Mouse (Mus musculus): ENCODE results near the gene Olfr403. TPM values are rescaled to one million over a fixed set of nuclear protein-coding genes. Genes with fewer than 3 reads are reported as not detected.
"Not testable (repeated sequence)": the region's sequence is repeated elsewhere in the genome, so short reads cannot be mapped to it uniquely, and the experiment has no call there.

The Olfr403 gene
- polyA plus RNA-seq (2015; fragmentation: Nextera tagmentation; extraction: Ambion mirVana), result not detected in 2 replicates

DNA sequence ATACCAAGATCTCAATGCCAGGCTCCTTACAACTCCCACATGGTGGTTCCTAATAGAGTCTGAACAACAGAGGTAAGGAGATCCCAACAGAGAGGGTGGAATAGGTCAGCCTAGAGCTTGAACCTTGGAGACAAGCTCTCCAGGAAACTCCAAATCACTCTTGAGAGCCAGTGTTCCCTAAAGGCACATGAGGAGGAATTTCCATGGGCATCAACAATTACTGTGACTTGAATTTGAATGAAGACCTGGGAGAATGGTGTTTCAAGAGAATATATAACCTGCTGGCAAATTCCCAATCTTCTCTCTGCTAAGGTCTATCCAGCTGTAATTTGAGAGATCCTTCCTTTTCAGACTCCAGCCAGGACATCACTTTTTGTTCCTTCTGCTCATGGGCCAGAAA, at the start of gene Olfr403:
Gene Olfr403, plus strand, starts transcription at position 301 of the 400 bp plus-strand sequence.
- no peak for DNase-seq (ENCODE audit: low spot score)

DNA sequence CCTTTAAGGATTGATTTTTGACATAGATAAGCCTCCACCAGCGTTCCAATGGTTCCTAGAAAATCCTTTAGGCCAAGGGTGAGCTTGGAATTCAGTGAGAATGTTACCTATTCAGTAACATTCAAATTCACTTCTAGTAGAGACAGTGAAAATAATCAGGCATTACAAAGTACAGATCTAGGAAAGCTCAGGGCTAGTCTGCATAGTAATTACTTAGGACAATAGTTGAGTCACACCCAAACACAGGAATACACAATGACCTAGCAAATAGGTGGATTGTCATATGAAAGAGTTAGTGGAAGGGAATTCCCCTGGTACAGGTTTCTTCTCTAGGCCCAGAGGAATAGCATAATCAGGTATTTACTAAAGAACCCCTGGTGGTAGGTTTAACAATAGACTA, 46.0 kb upstream of the Olfr403 start:
- not testable (repeated sequence) for DNase-seq (ENCODE audit: low spot score)

DNA sequence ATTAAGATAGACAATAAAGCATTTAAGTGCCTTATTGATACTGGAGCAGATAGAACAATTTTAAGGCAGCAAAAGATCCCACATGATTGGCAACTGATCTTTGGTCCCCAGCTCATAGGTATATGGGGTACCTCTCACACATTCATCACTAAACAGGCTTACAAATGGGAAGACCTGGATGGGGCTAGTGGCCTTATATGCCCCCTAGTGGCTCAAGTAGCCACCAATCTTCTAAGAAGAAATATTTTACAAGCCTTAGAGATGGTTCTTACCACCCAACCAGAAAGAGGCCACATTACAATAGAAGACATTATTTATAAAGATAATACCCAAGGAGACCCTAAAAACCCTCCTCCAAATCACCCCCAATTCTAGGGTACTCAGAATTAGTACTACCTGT, 40.2 kb upstream of the Olfr403 start:
- no peak for DNase-seq (ENCODE audit: low spot score)

DNA sequence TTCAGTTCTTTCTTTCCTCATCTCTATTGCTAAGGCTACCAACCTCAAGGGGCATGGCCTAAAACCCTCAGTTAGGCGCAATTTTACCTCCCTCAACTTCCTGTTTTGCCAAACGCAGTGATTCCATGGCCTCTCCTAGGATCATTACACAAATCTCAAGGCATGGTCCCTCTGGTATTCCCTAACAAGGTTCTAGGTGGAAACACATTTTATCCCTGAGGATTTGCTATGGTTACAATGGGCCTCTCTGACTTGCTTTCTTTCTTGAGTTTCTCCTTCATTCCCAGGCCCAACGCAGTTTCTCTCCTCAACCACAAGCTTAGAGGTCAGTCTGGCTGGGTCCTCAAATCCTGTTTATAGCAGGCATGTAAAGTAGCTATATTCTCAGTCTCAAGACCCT, 32.8 kb upstream of the Olfr403 start, which contains the start of gene Olfr402:
Gene Olfr402, plus strand, starts transcription at position 301 of the 400 bp plus-strand sequence.
- no peak for DNase-seq (ENCODE audit: low spot score)

DNA sequence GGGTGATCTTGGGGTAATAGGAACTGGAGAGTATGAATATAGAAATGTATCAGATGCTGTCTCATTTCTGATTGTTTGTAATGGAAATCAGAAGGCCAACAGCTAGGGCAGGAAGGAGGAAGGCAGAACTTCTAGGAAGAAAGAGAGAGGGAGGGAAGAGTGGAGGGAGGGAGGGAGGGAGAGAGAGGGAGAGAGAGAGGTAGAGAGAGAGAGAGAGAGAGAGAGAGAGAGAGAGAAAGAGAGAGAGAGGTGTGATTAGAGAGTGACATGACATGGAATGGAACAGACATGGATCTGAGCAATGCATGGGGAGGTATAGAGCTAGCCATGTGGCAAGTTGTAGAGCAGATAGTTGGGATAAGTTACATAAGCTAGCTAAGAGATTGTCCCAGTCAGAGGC, 17.3 kb upstream of the Olfr403 start:
- no peak for DNase-seq (ENCODE audit: low spot score)

DNA sequence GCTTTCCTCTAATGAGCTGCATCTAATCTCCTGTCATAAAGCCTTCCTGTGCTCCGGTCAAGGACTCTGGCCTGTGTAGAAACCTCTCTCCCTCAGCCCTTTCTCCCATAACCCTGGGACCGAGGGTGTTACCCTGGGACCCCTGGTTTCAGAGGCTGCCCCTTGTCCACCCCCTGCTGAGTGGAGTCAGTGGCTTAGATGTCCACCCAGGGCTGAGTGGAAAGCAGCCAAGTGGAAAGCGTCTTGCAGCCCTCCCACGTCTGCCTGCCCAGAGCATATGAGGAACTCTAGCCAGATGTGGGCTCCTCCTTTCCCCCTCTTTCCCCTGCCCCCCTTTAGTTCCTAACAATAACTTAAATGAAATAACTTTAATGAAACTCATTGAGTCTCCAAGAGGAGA, 2.9 kb upstream of the Olfr403 start:
- DNase-seq (ENCODE audit: low spot score), result no peak

DNA sequence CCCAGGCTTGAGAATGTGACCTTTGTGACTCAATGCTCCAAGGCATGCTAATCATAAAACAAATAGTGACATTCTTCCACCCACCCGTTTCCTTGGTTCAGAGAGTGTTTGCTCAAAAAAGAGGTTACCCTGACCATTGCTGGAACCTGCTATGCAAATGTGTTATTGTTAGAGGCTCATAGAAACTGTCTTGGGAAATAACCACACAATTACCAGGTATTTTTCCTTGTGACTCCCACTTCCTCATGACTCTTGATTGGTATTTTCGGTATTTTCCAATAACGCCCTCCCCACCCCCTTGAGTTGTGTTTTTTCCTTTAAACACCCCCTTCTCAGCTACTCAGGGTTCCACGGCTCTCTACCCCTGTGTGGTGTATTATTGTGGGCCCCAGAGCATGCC, 2.3 kb upstream of the Olfr403 start:
- no peak for DNase-seq (ENCODE audit: low spot score)

DNA sequence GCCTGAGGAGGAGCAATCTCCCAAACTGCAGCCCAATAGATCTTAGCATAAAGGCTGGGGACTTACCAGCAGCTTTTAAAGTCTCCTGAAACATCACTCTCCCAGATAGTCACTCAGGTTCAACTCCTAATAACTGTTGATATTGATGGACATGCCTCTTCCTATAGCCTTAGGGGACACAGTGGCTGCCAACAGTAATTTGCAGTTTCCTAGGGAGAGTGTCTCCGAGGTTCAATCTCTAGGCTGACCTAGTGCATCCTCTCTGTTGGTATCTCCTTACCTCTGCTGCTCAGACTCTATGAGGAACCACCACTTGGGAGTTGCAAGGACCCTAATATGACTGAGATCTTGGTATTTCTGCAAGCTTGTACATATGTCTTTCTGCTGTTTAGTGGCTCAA, 25.2 kb downstream of the Olfr403 start, which contains the start of gene Olfr43:
Gene Olfr43, minus strand, starts transcription at position 101 of the 400 bp plus-strand sequence.
- no peak for DNase-seq (ENCODE audit: low spot score)

DNA sequence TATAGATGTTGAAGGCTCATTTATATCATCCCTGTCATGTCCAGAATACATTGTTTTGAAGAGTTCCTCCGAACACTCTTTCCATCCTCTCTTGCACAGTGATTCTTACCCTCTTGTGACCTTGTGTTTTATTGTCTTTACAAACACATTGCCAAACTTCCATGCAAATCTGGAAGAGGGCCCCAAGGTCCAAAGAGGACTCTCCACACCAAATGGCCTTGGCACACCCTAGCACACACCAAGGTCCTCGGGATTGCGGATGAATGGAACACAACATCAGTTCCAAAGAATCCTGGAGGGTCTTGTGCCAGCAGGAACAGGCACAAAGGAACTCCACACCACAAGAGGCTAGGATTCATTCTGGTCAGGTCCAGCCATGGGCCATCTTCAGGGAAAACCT, 55.2 kb downstream of the Olfr403 start:
- DNase-seq (ENCODE audit: low spot score), result no peak

Other genes starting within 250 kb of the Olfr403 start
- gene Olfr23, start 249.6 kb upstream of the Olfr403 start, polyA plus RNA-seq (2015; fragmentation: Nextera tagmentation; extraction: Ambion mirVana), result not detected in 2 replicates
- gene Olfr397, start 225.4 kb upstream of the Olfr403 start, polyA plus RNA-seq (2015; fragmentation: Nextera tagmentation; extraction: Ambion mirVana), result not detected in 2 replicates
- gene Olfr398, start 195.8 kb upstream of the Olfr403 start, polyA plus RNA-seq (2015; fragmentation: Nextera tagmentation; extraction: Ambion mirVana), result not detected in 2 replicates
- gene Olfr139, start 129.7 kb upstream of the Olfr403 start, polyA plus RNA-seq (2015; fragmentation: Nextera tagmentation; extraction: Ambion mirVana), result not detected in 2 replicates
- gene Olfr399, start 129.6 kb upstream of the Olfr403 start, polyA plus RNA-seq (2015; fragmentation: Nextera tagmentation; extraction: Ambion mirVana), result not detected in 2 replicates
- not detected in 2 replicates for gene Zfp616, start 116.3 kb upstream of the Olfr403 start, polyA plus RNA-seq (2015; fragmentation: Nextera tagmentation; extraction: Ambion mirVana)
- gene Olfr401, start 72.5 kb upstream of the Olfr403 start, polyA plus RNA-seq (2015; fragmentation: Nextera tagmentation; extraction: Ambion mirVana), result not detected in 2 replicates
- not detected in 2 replicates for gene Olfr402, start 32.7 kb upstream of the Olfr403 start, polyA plus RNA-seq (2015; fragmentation: Nextera tagmentation; extraction: Ambion mirVana)
- 0.06 TPM in 1 of 2 replicates, not detected in the other for gene Olfr43, start 25.1 kb downstream of the Olfr403 start, polyA plus RNA-seq (2015; fragmentation: Nextera tagmentation; extraction: Ambion mirVana)
- not detected in 2 replicates for gene Olfr406, start 73.6 kb downstream of the Olfr403 start, polyA plus RNA-seq (2015; fragmentation: Nextera tagmentation; extraction: Ambion mirVana)
- gene Olfr59, start 97.5 kb downstream of the Olfr403 start, polyA plus RNA-seq (2015; fragmentation: Nextera tagmentation; extraction: Ambion mirVana), result not detected in 2 replicates
- not detected in 2 replicates for gene Olfr410, start 151.8 kb downstream of the Olfr403 start, polyA plus RNA-seq (2015; fragmentation: Nextera tagmentation; extraction: Ambion mirVana)
- not detected in 2 replicates for gene Olfr411, start 166.4 kb downstream of the Olfr403 start, polyA plus RNA-seq (2015; fragmentation: Nextera tagmentation; extraction: Ambion mirVana)
- gene Olfr412, start 175.8 kb downstream of the Olfr403 start, polyA plus RNA-seq (2015; fragmentation: Nextera tagmentation; extraction: Ambion mirVana), result not detected in 2 replicates